Mouse (Mus musculus) 3T3-L1 (cell line): ENCODE measurements around the gene Optc.

ENCODE experiments used
- DNase-seq: peaks from one replicate; pipeline ENCODE4 v3.0.0-alpha.2; 2015; ENCODE audit warnings: low read depth, low spot score

The Optc gene

DNA sequence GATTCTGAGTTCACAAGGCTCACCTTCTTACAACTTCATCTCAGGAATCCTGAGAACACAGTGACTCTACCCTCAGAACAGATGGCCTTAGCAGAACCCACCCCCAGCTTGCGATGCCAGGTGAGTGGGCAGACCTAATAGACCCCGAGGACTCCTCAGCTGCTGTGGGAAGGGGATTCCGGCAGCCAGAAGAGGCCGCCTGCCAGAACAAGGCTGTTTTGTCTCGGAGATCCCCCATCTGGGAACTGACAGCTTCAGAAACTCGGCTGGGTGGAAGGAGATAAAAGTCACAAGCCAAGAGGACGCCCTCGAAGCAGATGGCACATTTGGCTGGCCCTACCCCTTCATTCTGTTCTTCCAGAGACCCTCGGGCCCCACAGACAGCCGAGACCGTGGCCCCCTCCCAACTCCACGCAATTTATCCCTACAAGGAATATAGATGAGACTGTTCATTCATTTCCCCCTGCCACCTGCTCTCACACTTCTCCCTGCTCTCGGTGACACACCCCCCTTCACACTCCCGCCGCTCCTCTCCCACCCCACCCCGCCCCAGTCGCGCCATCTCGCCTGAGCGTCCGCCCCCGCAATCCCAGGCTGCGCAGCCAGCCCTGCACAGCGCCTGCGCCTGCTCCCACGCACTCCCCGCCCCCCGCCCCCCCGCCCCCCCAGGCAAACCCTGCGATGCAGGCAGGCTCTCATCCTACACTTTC lies at the start of gene Optc:
Gene Optc, minus strand, starts transcription at position 51 of the 710 bp plus-strand sequence.
- no peak for DNase-seq

DNA sequence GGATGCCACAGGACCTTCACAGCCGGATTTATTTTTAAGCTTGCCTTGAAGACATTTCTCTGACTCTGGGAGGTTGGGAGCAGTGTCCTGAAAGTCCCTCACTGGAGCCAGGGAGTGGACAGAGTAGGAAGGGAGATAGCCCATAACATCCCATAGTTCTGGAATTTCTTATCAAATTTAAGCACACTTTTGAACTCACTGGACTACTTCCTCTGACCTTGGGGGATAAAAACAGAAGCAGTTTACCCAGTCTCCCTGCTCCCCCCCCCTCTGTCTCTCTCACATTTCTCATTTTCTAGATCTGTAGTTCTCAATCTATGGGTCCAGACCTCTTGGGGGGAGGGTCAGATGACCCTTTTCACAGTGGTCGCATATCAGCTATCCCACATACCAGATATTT lies 46.2 kb upstream of the Optc start:
- no peak for DNase-seq

DNA sequence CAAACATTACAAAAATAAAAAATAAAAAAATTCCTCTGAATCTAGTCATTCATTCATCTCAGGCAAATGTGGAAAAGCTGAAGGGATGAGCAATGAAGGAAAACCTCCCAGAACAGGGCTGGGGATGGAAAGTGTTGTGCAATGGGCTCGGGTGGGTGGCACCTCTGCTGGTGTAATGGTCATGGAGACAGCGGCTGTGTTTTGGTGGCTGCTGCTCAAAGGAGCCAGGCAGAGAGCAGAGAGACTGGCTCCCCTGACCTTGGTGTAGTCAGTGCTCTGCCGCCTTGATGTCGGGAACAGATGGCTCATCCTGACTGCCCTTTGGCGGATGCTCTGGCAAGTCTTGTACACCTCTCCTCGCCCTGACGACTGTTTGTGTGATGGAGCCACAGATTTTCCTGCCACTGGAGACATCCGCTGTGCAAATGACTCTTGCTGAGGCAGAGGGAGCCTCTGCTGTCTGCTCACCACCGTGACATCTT lies 45.5 kb upstream of the Optc start:
- DNase-seq, result peak; percentile 88

DNA sequence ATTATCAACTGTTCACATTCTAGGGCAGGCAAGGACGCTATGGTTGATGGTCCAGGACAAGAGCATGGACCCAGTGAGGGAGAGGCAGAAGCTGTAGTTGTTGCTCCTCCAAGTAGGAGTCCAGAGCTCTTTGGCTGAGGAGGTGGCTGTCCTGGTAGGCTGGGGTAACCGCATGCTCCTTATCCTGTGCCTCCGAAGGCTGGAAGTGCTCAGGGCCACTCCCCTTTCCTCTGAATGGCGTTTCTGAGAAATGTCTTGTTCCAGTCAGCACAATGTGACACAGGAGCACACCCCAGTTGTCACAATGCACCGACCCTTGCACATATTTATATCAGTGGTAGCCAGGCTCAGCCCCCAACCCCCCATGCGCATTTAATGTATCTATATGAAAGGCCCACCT lies 43.8 kb upstream of the Optc start:
- DNase-seq, result no peak

DNA sequence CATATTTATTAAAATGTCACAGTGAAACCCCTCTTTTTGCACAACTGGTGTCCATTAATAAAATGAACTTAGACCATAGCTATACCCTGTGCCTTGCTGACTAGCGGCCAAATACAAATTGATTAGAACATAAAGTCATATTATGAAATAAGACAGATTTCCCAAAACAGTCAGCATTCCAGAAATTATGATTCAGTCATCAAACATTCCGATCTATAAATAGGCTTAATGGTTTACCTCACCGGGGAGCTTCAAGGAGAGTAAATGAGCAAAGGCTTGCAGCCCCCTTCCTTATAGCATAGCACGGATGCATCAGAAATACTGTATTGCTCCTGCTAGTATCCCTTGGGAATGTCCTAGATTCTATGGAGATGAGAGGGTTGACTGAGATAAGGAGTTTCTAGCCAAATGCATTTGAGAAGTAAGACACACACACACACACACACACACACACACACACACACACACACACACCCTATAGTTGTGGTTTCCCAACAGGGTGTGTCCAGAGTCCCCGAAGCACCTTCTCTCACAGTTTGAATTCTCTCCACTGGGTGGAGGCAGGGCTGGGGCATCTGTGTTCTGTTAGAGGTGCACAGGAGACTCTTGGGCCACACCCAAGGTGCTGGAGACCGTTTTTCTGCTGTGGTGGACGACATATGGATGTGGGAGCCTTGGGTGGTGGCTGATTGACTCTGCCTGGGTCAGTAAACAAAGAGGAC lies 42.4 kb upstream of the Optc start:
- peak; percentile 70 for DNase-seq

DNA sequence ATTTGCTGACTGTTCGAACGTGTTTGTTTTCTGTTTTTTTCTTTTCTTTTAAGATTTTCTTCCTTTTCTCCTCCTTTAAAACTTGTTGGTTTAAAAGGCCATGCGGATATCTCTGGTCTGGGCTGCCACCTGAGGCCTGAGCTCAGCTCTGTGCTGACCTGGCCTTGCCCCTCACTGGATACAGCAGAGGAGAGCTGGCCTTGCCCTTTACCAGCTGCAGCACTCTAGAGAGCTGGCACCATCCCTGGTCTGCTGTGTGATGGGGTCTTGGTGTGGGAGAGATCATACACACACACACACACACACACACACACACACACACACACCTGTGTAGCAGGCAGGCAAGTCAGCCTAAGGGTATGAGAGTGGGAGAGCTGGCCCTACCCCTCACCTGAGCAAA lies 37.3 kb upstream of the Optc start:
- no peak for DNase-seq

DNA sequence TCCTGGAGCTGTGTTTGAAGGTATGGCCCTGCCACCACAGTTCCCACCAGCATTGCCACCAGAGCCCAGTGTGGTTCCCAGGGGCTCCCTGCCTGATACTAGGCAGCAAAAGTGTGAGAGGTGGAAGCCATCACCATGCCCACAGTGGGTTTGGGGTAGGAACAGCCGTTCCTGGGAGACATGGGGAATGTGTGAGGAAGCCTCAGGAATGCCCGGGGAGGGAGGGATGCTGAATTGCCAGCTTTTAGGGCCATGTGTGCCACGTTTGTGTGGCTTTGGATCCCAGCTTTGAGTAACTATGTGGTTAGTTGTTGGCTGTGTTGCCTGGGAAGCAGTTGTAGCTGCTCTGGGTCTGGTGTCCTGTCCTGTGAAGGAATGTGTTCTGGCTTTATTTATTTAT lies 34.1 kb upstream of the Optc start:
- peak; percentile 75 for DNase-seq

DNA sequence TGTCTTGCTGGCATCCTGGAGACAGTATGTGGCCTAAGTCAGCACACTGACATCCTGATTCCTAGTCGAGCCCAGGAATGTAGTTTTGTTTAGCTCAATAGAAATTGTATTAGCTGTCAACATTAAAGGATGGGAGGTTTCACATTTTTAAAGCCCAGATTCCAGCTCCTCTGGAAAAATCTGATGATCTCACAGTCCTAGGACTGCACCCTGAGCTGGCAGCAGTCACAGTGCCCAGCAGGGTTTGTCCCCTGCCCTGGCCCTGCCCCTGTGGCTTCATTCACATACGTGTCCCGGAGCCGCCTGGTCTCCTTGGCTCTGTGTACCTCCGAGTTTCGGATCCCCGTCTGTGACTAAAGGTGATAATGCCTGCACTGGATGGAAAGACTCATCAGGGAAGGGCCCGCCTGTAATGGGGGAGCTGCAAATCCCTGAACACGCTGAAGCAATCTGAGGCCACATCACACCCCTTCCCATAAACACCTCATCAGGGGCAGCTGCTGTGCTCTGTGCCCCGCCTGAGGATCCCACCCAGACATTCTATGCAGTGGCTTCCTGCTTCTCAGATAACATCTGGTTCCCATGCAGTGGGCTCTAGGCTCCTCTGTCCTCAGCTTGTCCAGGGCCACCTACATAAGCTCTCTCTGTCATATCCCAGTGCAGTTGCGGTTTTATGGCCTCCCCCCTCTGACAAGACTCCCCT lies 33.5 kb upstream of the Optc start:
- DNase-seq, result no peak

DNA sequence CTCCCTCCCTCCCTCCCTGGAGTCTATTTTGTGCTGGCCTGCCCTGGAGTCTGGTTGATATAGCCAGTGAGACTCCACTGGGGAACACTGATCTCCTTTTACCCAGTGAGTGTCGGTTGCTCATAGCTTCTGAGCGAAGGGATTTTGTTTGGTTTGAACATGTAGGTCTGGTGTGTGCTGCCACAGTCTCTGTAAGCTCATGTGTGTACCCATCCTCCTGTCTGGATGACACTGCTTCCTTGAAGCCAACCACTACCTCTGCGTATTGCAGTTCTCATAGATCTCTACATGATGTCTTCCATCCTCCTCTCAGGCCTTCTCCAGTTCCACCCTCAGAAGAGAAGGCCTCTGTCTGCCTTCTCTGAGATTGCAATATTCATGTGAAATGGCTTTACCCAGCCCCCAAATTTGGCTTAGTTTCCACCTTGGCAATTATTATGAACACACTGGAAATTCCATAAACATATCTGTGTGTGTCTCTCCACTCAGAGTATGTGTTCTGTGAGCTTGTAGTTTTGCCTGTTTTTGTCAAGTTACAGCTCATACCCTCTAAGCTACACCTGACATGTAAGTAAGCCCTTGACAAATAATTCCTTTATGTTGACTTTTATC lies 32.8 kb upstream of the Optc start:
- no peak for DNase-seq

DNA sequence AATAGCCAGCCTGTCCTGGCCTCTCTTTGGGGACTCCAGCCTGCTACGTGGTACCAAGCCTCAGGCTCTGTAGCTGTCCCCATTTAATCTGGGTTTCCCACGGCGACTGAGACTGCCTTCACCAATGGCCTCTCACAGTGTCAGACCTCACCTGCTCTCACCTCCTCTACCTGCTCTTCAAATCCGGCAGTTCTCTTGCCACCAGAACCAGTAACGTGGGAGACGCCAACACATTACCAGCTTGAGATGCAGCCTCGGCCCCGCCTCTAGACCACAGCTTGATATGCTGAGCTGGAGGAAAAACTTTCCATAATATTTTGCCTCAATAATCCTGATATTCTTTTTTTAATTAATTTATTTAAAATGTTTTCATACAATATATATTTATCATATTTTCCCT lies 31.9 kb upstream of the Optc start:
- no peak for DNase-seq

DNA sequence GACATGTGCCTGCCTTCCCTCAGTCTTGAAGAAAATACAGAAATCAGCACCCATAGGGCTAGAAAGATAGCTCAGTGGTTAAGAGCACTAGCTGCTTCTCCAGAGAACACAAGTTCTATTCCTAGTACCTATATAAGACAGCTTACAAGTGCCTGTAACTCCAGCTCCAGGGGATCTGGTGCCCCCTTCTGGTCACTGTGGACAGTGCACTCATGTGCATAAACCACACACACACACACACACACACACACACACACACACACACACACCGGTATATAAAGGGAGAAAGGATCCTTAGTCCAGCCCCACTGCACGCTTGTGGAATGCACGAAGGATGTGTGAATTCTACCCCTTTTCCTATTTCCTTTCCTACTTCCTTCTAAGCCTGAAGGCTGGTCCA lies 28.4 kb upstream of the Optc start:
- DNase-seq, result no peak

DNA sequence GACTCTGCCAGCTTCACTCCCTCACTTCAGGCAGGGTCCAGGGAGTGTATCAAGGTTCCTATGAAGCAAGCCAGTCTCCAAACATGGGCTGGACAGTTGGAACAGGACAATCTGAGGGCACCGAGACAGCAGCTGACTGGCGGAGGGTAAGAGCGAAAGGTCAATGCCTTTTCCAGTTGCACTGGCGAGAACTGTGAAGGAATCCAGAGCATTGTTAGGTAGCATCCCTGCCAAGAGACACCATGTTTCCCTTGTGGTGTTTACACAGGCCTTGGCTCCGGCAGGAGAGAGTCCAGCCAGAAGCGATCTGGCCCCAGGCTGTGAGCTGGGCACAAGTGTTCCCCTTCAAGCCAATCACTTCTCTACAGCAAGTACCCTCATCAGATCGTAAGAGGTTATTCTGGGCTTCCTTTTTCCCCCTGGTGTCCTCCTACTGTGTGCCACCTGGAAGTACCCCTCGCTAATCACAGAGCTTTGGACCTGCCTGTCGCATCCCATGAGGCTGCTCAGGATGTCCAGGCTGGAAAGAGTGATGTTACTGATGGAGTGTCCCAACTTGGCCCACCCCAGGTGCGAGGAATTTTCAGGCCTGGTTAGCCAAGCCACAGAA lies 26.7 kb upstream of the Optc start:
- DNase-seq, result no peak

DNA sequence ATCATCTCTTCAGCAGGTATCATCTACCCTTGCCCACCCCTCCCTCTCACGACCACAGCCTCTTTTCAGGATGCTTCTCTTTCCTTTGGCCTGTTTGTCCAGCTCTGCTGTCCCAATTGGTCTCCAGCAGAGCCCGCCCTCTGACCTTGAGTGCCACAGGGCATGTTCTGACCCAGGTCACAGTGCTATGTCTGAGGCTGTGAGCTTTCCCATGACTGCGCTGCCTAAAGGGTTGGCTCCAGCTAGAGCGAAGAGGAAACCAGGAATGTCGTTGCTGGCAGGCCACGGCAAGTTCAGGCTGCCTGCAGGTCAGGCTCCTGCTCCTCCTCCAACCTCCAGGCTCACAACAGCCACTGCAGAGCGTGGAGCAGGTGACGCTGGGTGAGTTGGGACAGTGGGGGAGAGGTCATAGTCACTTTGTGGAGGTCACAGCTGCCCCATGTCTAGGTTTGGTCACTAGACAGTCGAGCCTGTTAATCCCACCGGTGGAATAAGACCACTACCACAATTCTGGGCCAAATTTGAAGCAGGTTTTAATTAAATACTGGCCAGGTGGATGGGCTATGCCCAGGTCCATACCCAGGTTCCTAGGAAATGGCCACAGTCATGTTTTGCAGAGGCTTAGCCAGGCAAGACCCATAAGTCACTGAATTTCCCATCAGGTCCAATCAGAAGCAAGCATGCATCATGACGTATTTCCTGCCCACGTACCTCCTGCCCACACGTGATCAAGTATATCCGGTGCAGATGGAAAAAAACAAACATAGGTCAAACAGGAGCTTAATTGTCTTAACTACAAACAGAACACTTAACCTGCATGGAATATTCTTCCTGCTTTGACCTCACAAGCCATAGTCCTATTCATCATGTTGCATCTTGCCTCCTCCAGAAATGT lies 25.7 kb upstream of the Optc start:
- no peak for DNase-seq

DNA sequence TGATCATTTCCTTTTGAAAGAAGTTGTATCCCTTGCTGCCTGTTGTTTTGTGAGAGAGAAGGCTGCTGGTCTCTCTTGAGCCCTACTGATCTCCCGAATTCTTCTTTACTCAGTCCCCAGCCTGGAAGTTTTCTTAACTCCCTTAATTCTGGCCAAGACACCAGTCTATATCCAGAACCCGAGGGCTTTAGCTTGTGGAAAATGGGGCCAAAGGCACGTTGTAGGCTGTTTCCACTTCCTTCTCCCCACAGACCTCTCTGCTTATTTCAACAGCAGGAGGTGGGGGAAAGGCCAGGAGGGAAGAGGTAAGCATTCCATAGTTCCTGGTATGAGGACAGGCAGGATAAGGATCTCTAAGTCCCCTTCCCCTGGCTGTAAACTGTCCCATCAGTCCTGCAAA lies 22.2 kb upstream of the Optc start:
- DNase-seq, result no peak

DNA sequence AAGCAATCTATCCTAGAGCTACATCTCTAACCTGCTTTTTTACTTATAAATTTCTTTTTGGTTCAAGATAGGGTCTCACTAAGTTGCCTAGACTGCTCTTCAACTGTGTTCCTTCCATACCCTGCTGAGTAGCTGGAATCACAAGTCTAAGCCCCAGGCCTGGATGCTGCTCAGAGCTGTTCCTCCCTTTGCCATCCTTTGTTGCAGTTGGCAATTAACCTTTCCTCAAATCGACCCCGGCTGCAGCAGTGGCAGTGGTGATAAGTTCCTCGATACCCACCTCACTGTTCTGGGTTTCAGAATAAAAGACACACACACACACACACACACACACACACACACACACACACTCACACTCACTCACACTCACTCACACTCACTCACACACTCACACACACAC lies 17.4 kb upstream of the Optc start:
- DNase-seq, result no peak

DNA sequence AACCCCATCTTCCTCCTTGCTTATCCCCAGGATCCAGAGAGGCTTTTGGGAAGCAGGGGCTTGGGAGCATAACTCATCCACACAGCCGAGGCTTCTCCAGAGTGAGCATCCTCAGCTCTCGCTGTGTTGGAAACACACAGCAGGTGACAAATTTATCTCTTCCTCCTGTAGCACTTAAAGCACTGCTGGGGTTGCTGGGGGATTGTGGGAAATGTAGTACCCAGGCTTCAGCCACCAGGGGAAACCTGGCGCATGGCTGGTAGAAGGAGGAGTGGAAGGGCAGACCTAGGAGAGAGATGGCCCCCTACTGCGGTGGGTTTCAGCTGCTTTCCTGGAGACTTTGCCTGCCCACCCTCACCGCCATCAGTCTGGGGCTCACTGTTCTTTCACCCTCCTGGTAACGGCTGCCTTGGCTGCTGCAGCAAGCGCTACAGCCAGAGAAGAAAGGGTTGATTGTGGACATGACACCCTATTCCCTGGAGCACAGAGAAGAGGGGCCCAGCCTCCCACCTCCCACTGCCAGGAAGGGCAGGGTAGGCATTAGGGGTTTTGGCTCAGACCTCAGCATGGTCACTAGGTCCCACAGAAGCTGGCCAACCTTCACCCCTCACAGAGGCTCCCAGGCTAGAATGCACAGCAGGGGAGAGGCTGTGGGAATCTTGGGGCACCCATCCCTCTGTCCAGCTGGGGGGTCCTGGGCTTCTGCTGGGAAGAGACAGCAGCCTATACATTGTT lies 16.5 kb upstream of the Optc start:
- no peak for DNase-seq

DNA sequence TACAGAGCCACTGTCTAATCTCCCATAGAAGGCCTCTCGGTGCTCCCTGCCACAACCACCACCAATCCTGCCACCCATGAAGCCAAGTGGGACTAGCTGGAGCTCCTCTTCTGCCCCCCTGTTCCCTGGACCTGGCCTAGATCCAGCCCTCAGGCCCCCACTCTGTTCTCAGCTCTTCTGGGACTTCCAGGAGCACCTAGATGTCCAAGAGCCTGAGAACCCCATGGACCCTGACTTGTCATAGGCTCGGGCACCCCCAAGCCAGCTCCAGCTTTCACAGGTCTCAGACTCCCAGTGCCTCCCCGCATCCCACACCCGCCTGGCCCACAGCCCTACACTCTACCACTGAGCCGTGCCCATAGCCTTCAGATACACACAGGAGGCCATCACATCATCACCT lies 15.3 kb upstream of the Optc start:
- no peak for DNase-seq

DNA sequence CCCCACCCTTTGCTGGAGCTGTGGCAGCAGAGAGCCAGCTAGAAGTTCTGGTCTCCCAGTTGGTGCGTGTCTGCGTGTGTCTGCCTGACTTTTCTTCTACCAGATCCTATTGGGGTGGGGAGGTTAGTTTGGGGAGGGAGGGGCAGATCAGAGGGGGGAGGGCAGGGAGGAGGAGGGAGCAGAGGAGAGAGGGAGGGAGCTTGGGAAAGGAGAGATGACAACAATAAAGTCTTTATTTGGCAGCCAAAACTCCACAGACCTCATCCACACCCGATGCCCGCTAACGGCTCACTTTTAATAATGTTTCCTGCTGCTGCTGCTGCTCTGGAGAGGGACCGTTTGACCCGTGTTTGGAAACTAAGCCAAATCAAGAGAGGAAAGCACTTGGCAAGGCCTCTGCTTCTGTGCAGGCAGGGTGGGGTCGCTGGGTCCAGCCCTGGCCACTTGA lies 13.5 kb upstream of the Optc start, which contains the start of gene Prelp:
Gene Prelp, minus strand, starts transcription at position 111 of the 448 bp plus-strand sequence.
- peak; percentile 51 for DNase-seq

DNA sequence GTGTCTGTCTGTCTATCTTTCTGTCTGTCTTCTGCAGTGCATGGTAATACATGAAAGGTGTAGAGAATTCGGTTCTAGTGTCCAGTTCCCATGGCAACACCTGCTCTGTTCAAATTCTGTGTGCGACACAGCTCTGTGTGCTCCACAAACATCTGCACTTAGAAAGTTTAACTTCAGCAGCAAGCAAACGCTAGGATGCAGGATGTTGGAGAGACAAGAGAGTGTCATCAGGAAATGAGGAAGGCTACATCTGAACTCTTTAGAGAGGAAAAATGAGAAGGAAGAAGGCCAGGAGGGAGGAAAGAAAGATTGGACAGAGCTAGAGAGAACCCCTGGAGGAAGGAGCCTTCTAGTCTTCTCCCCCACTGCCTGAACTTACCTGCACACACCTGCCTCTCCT lies 13.1 kb upstream of the Optc start:
- DNase-seq, result no peak

DNA sequence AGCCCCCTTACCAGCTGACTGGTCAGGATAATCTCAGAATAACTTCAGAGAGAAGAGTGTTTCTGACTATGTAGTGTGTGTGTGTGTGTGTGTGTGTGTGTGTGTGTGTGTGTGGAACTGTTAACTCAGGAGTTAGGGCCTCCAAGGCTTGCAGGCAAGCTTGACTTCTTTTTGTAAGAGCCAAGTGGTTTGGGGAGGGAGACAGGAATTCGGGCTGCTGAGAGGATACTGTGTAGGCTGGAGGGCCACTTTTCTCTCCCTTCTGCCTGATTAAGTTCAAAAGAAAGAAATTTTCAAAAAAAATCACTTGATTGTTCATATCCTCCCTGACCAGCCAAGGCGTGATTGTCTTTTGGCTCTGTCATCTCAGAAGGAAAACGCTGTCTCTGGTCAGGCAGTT lies 12.6 kb upstream of the Optc start:
- DNase-seq, result no peak
